Mouse (Mus musculus) leukemia stem cell, adult 10-12 weeks (primary cell): Measurements from ENCODE around the gene Pcif1. TPM values are rescaled to one million over a fixed set of nuclear protein-coding genes. Genes with fewer than 3 reads are reported as not detected.

Source experiments
- polyA plus RNA-seq: library from polyadenylated mRNA; stranded (reverse); fragments of >175 nt; gene quantifications from 2 replicates; pipeline ENCODE4 v1.2.3, GENCODE M21; 2012; ENCODE audit warnings: low replicate concordance

Pcif1 gene
- polyA plus RNA-seq = 64.8 and 66.4 TPM in 2 replicates

DNA sequence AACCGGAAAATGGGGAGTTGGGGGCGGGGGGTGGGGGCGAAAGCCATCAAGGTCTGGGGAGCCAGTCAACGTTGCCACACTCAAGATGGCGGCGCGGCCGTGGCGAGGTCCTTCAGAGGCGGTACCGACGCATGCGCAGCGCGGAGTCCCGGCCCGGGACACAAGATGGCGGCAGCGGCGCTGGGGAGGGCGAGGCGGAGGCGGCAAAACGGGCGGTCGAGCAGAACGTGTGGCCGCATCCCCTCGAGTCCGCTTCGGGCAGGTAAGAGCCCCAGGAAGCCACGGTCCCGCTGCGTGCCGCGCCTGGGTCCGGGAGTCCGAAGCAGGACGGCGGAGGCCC, at the start of gene Pcif1:
TSS of gene Pcif1 (plus strand) at position 77 of the 340 bp plus-strand sequence.

GRCm38 (mm10) chr2:164832748-164833301, 46.3 kb upstream of the Pcif1 start, which contains the start of gene Ctsa:
Gene Ctsa (plus strand): TSS chr2:164832873.

GRCm38 (mm10) chr2:164833314-164833959, 45.7 kb upstream of the Pcif1 start, which contains the start of gene Neurl2:
Gene Neurl2 (minus strand): TSS chr2:164833456.

DNA sequence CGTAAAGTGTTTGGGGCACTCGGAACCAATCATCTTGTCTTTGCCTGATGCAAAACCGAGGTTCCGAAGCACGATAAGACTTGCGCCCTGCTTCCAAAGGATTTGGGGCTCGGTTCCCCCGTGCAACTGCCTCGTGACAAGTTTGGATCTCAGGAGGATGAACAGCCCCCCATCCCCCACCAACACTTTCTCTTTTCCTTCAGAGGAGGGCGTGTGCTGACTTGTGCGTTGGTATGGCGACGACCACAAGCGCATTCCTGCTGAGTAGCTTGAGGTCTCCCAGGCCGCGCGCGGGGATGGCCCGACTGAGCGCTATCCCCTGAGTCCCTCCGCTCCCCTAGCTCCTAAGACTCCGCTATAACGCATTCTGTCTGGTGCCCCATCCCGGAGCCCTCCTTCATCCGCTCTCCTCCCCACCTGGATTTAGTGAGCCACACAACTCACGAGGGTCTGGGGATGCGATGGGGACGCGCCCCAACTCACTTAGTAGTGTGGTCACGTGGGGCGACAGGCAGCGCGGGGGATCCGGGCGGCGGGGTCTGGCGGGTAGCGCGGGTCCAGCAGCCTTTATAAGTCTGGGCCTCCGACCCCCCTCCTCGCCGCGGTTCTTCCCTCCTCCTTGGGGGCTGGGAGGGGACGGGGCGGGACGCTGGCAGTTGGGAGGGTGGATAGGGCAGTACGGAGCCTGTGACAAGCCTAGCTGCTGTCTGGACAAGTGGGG, 21.8 kb upstream of the Pcif1 start, which contains the start of gene Pltp:
TSS of gene Pltp (minus strand) at position 611 of the 721 bp plus-strand sequence.

GRCm38 (mm10) chr2:164911086-164912048, 32.3 kb downstream of the Pcif1 start, which contains the start of gene Zfp335:
Gene Zfp335 (minus strand): TSS chr2:164911757.

GRCm38 (mm10) chr2:164940140-164940830, 61.2 kb downstream of the Pcif1 start, which contains the start of gene Mmp9:
Gene Mmp9 (plus strand): TSS chr2:164940780.

Other genes starting within 250 kb of the Pcif1 start
- gene Wfdc16, start 240.5 kb upstream of the Pcif1 start, polyA plus RNA-seq = not detected in 2 replicates
- gene Wfdc10, start 223.3 kb upstream of the Pcif1 start, polyA plus RNA-seq = not detected in 2 replicates
- not detected in 2 replicates for gene Wfdc9, start 222.7 kb upstream of the Pcif1 start, polyA plus RNA-seq
- not detected in 2 replicates for gene Wfdc11, start 205.2 kb upstream of the Pcif1 start, polyA plus RNA-seq
- not detected in 2 replicates for gene Wfdc13, start 194.2 kb upstream of the Pcif1 start, polyA plus RNA-seq
- not detected in 2 replicates for gene Spint4, start 180.8 kb upstream of the Pcif1 start, polyA plus RNA-seq
- not detected in 2 replicates for gene Spint5, start 164.0 kb upstream of the Pcif1 start, polyA plus RNA-seq
- gene Wfdc3, start 133.4 kb upstream of the Pcif1 start, polyA plus RNA-seq = 0.14 TPM in 1 of 2 replicates, not detected in the other
- 30.4 and 109 TPM in 2 replicates for gene Dnttip1, start 133.3 kb upstream of the Pcif1 start, polyA plus RNA-seq
- gene Ube2c, start 109.4 kb upstream of the Pcif1 start, polyA plus RNA-seq = 143 and 160 TPM in 2 replicates
- gene Tnnc2, start 99.3 kb upstream of the Pcif1 start, polyA plus RNA-seq = not detected in 2 replicates
- gene Snx21, start 93.5 kb upstream of the Pcif1 start, polyA plus RNA-seq = 3.9 and 10.1 TPM in 2 replicates
- gene Acot8, start 74.4 kb upstream of the Pcif1 start, polyA plus RNA-seq = 13.5 and 59.4 TPM in 2 replicates
- gene Zswim3, start 74.2 kb upstream of the Pcif1 start, polyA plus RNA-seq = 0.55 and 2.0 TPM in 2 replicates
- gene Zswim1, start 56.6 kb upstream of the Pcif1 start, polyA plus RNA-seq = 15.5 and 30.3 TPM in 2 replicates
- not detected in 2 replicates for gene Spata25, start 50.8 kb upstream of the Pcif1 start, polyA plus RNA-seq
- 21.4 and 125 TPM in 2 replicates for gene Ctsa, start 46.4 kb upstream of the Pcif1 start, polyA plus RNA-seq
- 2.3 and 2.5 TPM in 2 replicates for gene Neurl2, start 45.8 kb upstream of the Pcif1 start, polyA plus RNA-seq
- 9.3 and 14.4 TPM in 2 replicates for gene Pltp, start 21.6 kb upstream of the Pcif1 start, polyA plus RNA-seq
- gene Zfp335, start 32.5 kb downstream of the Pcif1 start, polyA plus RNA-seq = 63.2 and 88.5 TPM in 2 replicates
- gene Mmp9, start 61.5 kb downstream of the Pcif1 start, polyA plus RNA-seq = 5.0 and 9.8 TPM in 2 replicates
- gene Slc12a5, start 81.5 kb downstream of the Pcif1 start, polyA plus RNA-seq = 0.27 and 0.64 TPM in 2 replicates
- 43.1 and 78.6 TPM in 2 replicates for gene Ncoa5, start 155.6 kb downstream of the Pcif1 start, polyA plus RNA-seq
- 0.64 and 2.4 TPM in 2 replicates for gene Cd40, start 176.3 kb downstream of the Pcif1 start, polyA plus RNA-seq
- not detected in 2 replicates for gene 1700025C18Rik, start 211.4 kb downstream of the Pcif1 start, polyA plus RNA-seq